ENCODE assay signal across 18 mouse cellular contexts in genomic region chr9:67209451-67209850, GRCm38 (mm10).
A peak's percentile ranks its signal among the peaks of the same experiment; 100 is the strongest.
DNase-seq lines count a peak whose midpoint lies in the region; ATAC-seq lines count a peak whose summit lies in the region.
"Had no signal": no experiment of that assay in that cellular context is flagged by ENCODE, and none has a peak within 500 bp of the region (broad histone marks: within the 10 kb centered on the region; RNA-seq: fewer than 3 reads in every experiment).

No protein-coding gene starts in this region.

- ATAC-seq in frontal cortex, adult (ENCODE audit: low TSS enrichment), result peak; percentile 67; the same call in 1 of the 2 replicates
- no peak for ATAC-seq in CD4-positive, CD25-positive, alpha-beta regulatory T cell, adult 4 months
- ATAC-seq: forebrain, embryonic 14.5 days; hindbrain, postnatal 0 days; Patski had no signal

- no peak for DNase-seq in frontal cortex, postnatal 10 days (ENCODE audit: low spot score in 2 of 2)
- peak; percentile 51 for DNase-seq in ES-CJ7 (ENCODE audit: low read depth, low spot score)
- DNase-seq in ZHBTc4 (ENCODE audit: low read depth, low spot score), result peak; percentile 48
- DNase-seq in urinary bladder, postnatal 10 days (ENCODE audit: low spot score), result no peak
- DNase-seq in adrenal gland, postnatal 14 days, result no peak
- DNase-seq: adrenal gland, adult 8-10 months; cerebellum, adult 11-12 months; cerebellum, adult 9-11 months; cerebellum, postnatal 36 days; gastrocnemius, postnatal 25 days; heart, postnatal 4 days; kidney, adult 11 months; kidney, adult 9 months had no signal

Comparison
In these comparisons a context has a peak if more than half of its experiments do, and no peak if none do; other contexts are left out.
1. DNase-seq: peak in ES-CJ7 (single experiment) and ZHBTc4 (single experiment); none in frontal cortex, postnatal 10 days (0 of 2), urinary bladder, postnatal 10 days (single experiment) and adrenal gland, postnatal 14 days (single experiment).